9 mouse cellular contexts compared by ENCODE assay signal in genomic region chr11:86841261-86841660, GRCm38 (mm10). TPM values are rescaled to one million over a fixed set of nuclear protein-coding genes. Genes with fewer than 3 reads are reported as not detected.
A peak's percentile ranks its signal among the peaks of the same experiment; 100 is the strongest.
DNase-seq lines count a peak whose midpoint lies in the region; ATAC-seq and TF ChIP-seq lines count a peak whose summit lies in the region.
"Had no signal": no experiment of that assay in that cellular context is flagged by ENCODE, and none has a peak within 500 bp of the region (broad histone marks: within the 10 kb centered on the region; RNA-seq: fewer than 3 reads in every experiment).

No protein-coding gene starts in this region.

- H3K36me3 ChIP-seq in heart, embryonic 16.5 days (ENCODE audit: control insufficient read depth, insufficient read depth) = no peaks in the 10 kb centered on the region
- no peaks in the 10 kb centered on the region for H3K36me3 ChIP-seq in lung, postnatal 0 days (ENCODE audit: insufficient read depth, low read length)
- H3K36me3 ChIP-seq in forebrain, embryonic 13.5 days (ENCODE audit: poor library complexity, severe bottlenecking) = no peaks in the 10 kb centered on the region
- no peaks in the 10 kb centered on the region for H3K36me3 ChIP-seq in midbrain, embryonic 14.5 days (ENCODE audit: control insufficient read depth, insufficient read depth, low read length)
- H3K36me3 ChIP-seq: embryonic facial prominence, embryonic 13.5 days had no signal

- WGBS in heart, embryonic 16.5 days = 77% methylated on average over 8 of the region's 8 CpGs
- 78% methylated on average over 8 of the region's 8 CpGs for WGBS in lung, postnatal 0 days
- 79% methylated on average over 8 of the region's 8 CpGs for WGBS in forebrain, embryonic 13.5 days
- 58% methylated on average over 8 of the region's 8 CpGs for WGBS in midbrain, embryonic 14.5 days

- H3K9me3 ChIP-seq in heart, embryonic 16.5 days (replicated peaks; ENCODE audit: control insufficient read depth, low read length) = no peaks in the 10 kb centered on the region
- H3K9me3 ChIP-seq in lung, postnatal 0 days (ENCODE audit: low read length) = no peaks in the 10 kb centered on the region
- no peaks in the 10 kb centered on the region for H3K9me3 ChIP-seq in forebrain, embryonic 13.5 days (replicated peaks)
- no peaks in the 10 kb centered on the region for H3K9me3 ChIP-seq in midbrain, embryonic 14.5 days (ENCODE audit: control insufficient read depth, low read length)
- H3K9me3 ChIP-seq: embryonic facial prominence, embryonic 13.5 days had no signal

- TF ChIP-seq CTCF in lung, postnatal 0 days (IDR thresholded peaks at IDR 0.05) = no peak

- no peak overlapping the region for H3K9ac ChIP-seq in heart, embryonic 16.5 days (ENCODE audit: low read length)
- H3K9ac ChIP-seq in lung, postnatal 0 days (replicated peaks; ENCODE audit: low read depth) = no peak overlapping the region
- H3K9ac ChIP-seq in forebrain, embryonic 13.5 days = no peak overlapping the region
- H3K9ac ChIP-seq in midbrain, embryonic 14.5 days (replicated peaks; ENCODE audit: low read length) = no peak overlapping the region
- H3K9ac ChIP-seq: embryonic facial prominence, embryonic 13.5 days had no signal

- H3K4me1 ChIP-seq in heart, embryonic 16.5 days (ENCODE audit: control insufficient read depth, insufficient read depth, low read length) = peaks cover 24% of the 10 kb centered on the region
- H3K4me1 ChIP-seq in lung, postnatal 0 days (ENCODE audit: insufficient read depth, low read depth, low read length) = peaks cover 3% of the 10 kb centered on the region; the same call in 1 of the 2 replicates
- H3K4me1 ChIP-seq in forebrain, embryonic 13.5 days = peaks cover 25% of the 10 kb centered on the region
- H3K4me1 ChIP-seq in midbrain, embryonic 14.5 days (ENCODE audit: control insufficient read depth, insufficient read depth, low read length) = peaks cover 17% of the 10 kb centered on the region
- H3K4me1 ChIP-seq: embryonic facial prominence, embryonic 13.5 days had no signal

- no peak for TF ChIP-seq EP300 in lung, postnatal 0 days (IDR thresholded peaks at IDR 0.05)

- H3K4me2 ChIP-seq in heart, embryonic 16.5 days (ENCODE audit: low read depth, low read length) = no peak overlapping the region
- no peak overlapping the region for H3K4me2 ChIP-seq in lung, postnatal 0 days (replicated peaks; ENCODE audit: low read depth, low read length)
- no peak overlapping the region for H3K4me2 ChIP-seq in forebrain, embryonic 13.5 days
- no peak overlapping the region for H3K4me2 ChIP-seq in midbrain, embryonic 14.5 days (ENCODE audit: low read length)
- H3K4me2 ChIP-seq: embryonic facial prominence, embryonic 13.5 days had no signal

- ATAC-seq in heart, embryonic 16.5 days (replicated peaks; ENCODE audit: extremely low read depth, insufficient read depth, low FRiP score) = no peak
- ATAC-seq in lung, postnatal 0 days = no peak
- no peak for ATAC-seq in forebrain, embryonic 13.5 days
- no peak for ATAC-seq in midbrain, embryonic 14.5 days (ENCODE audit: low FRiP score, low TSS enrichment)
- ATAC-seq in erythroid progenitor cell, adult 5-6 weeks (replicated peaks; ENCODE audit: low FRiP score, poor library complexity, severe bottlenecking) = no peak

- intact Hi-C loops in heart, postnatal 10 days (cut with DNase I) = no loop called here

- H3K27me3 ChIP-seq in heart, embryonic 16.5 days (ENCODE audit: control insufficient read depth, insufficient read depth, low read length) = no peaks in the 10 kb centered on the region
- H3K27me3 ChIP-seq in lung, postnatal 0 days (replicated peaks; ENCODE audit: insufficient read depth, low read length) = no peaks in the 10 kb centered on the region
- no peaks in the 10 kb centered on the region for H3K27me3 ChIP-seq in forebrain, embryonic 13.5 days
- H3K27me3 ChIP-seq in midbrain, embryonic 14.5 days (ENCODE audit: control insufficient read depth, insufficient read depth, low read length) = no peaks in the 10 kb centered on the region
- H3K27me3 ChIP-seq: embryonic facial prominence, embryonic 13.5 days had no signal

- H3K4me3 ChIP-seq in heart, embryonic 16.5 days (ENCODE audit: low read length) = no peak overlapping the region
- no peak overlapping the region for H3K4me3 ChIP-seq in lung, postnatal 0 days (ENCODE audit: low read depth, low read length)
- no peak overlapping the region for H3K4me3 ChIP-seq in forebrain, embryonic 13.5 days
- H3K4me3 ChIP-seq in midbrain, embryonic 14.5 days (replicated peaks; ENCODE audit: low read depth, low read length) = no peak overlapping the region
- H3K4me3 ChIP-seq: embryonic facial prominence, embryonic 13.5 days had no signal

- H3K27ac ChIP-seq in heart, embryonic 16.5 days (ENCODE audit: low read length) = peak overlapping the region; percentile 81
- H3K27ac ChIP-seq in lung, postnatal 0 days (ENCODE audit: low read length) = peak overlapping the region; percentile 40; the same call in 1 of the 2 replicates
- H3K27ac ChIP-seq in forebrain, embryonic 13.5 days = peak overlapping the region; percentile 55; the same call in 1 of the 2 replicates
- H3K27ac ChIP-seq in midbrain, embryonic 14.5 days (replicated peaks; ENCODE audit: low read depth, low read length) = peak overlapping the region; percentile 43; the same call in 1 of the 2 replicates
- H3K27ac ChIP-seq: embryonic facial prominence, embryonic 13.5 days had no signal

- no peak for DNase-seq in heart, postnatal 10 days
- DNase-seq in lung, postnatal 0 days (ENCODE audit: low spot score) = no peak
- no peak for DNase-seq in lung, postnatal 25 days (ENCODE audit: low spot score)
- peak; percentile 30 for DNase-seq in midbrain, embryonic 14.5 days
- DNase-seq: cerebellum, adult 11 months had no signal

RNA-seq across cellular contexts. Expression of gene Dhx40, which starts 33.7 kb away (rescaled TPM):
- 14.9 and 16.1 TPM in 2 replicates for polyA plus RNA-seq in heart, embryonic 16.5 days (2015; fragmentation: Nextera tagmentation; extraction: Ambion mirVana)
- 10 to 100 TPM; 19.7 to 21.5 TPM for total RNA-seq in heart, postnatal 10 days (2021)
- polyA plus RNA-seq in lung, postnatal 0 days (2015; fragmentation: Nextera tagmentation; extraction: Ambion mirVana) = 18.9 and 20.7 TPM in 2 replicates
- 38.3 and 41.7 TPM in 2 replicates for polyA plus RNA-seq in forebrain, embryonic 13.5 days (2015; fragmentation: Nextera tagmentation; extraction: Ambion mirVana)
- polyA plus RNA-seq in midbrain, embryonic 14.5 days (2014; fragmentation: Nextera tagmentation; extraction: Ambion mirVana) = 18.9 and 31.6 TPM in 2 replicates
- total RNA-seq in erythroid progenitor cell, adult 5-6 weeks (2015; ENCODE audit: low replicate concordance) = 11.5 and 26.8 TPM in 2 replicates
- 20.6 and 22.7 TPM in 2 replicates for total RNA-seq in erythroid progenitor cell, adult 5-6 weeks (2017; ENCODE audit: low replicate concordance)
